ENCODE assay signal across 19 mouse cellular contexts in the genomic region with DNA sequence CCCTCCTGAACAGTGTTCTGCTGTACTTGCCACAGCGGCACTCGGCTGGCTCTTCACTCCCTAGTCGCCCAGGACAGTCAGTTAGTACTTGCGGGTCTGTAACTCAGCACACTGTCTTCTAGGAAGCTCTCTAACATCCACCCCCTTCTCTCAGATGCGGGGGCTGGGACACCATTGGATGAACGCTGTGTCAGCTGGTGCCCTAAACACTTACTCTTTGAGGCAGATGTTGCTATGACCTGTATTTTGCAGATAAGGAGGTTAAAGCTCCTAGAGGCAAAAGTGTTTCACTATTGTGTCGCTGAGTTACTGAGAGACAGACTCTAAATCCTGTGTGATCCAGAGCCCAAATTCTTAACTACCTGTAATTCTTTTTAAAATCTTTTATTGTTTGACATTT. TPM values are rescaled to one million over a fixed set of nuclear protein-coding genes. Genes with fewer than 3 reads are reported as not detected.
DNase-seq lines count a peak whose midpoint lies in the region; ATAC-seq and TF ChIP-seq lines count a peak whose summit lies in the region.
"Had no signal": no experiment of that assay in that cellular context is flagged by ENCODE, and none has a peak within 500 bp of the region (broad histone marks: within the 10 kb centered on the region; RNA-seq: fewer than 3 reads in every experiment).

No protein-coding gene starts in this region.

- H3K4me2 ChIP-seq in liver, embryonic 13.5 days = peak overlapping the region; percentile 34
- no peak overlapping the region for H3K4me2 ChIP-seq in lung, postnatal 0 days (replicated peaks; ENCODE audit: low read depth, low read length)
- H3K4me2 ChIP-seq: embryonic facial prominence, embryonic 12.5 days; hindbrain, embryonic 12.5 days; intestine, embryonic 15.5 days; midbrain, embryonic 13.5 days had no signal

- H3K9ac ChIP-seq in liver, embryonic 13.5 days = peak overlapping the region; percentile 40; the same call in 1 of the 2 replicates
- H3K9ac ChIP-seq in lung, postnatal 0 days (replicated peaks; ENCODE audit: low read depth) = no peak overlapping the region
- H3K9ac ChIP-seq: embryonic facial prominence, embryonic 12.5 days; hindbrain, embryonic 12.5 days; intestine, embryonic 15.5 days; midbrain, embryonic 13.5 days had no signal

- peak overlapping the region; percentile 50 for H3K27ac ChIP-seq in liver, embryonic 13.5 days
- H3K27ac ChIP-seq in lung, postnatal 0 days (ENCODE audit: low read length) = no peak overlapping the region
- H3K27ac ChIP-seq: embryonic facial prominence, embryonic 12.5 days; heart, adult 2 months; hindbrain, embryonic 12.5 days; intestine, embryonic 15.5 days; left cerebral cortex, adult 2 months; limb, embryonic 10.5 days; midbrain, embryonic 13.5 days had no signal

- TF ChIP-seq EP300 in lung, postnatal 0 days (IDR thresholded peaks at IDR 0.05) = no peak

- peak; percentile 68 for ATAC-seq in liver, embryonic 13.5 days (ENCODE audit: low read depth)
- ATAC-seq in lung, postnatal 0 days = no peak
- ATAC-seq: intestine, embryonic 15.5 days; midbrain, embryonic 13.5 days had no signal

- WGBS in liver, embryonic 13.5 days (ENCODE audit: insufficient replicate concordance) = 26% methylated on average over 7 of the region's 7 CpGs
- 62% methylated on average over 7 of the region's 7 CpGs for WGBS in lung, postnatal 0 days

- no peaks in the 10 kb centered on the region for H3K27me3 ChIP-seq in liver, embryonic 13.5 days
- H3K27me3 ChIP-seq in lung, postnatal 0 days (replicated peaks; ENCODE audit: insufficient read depth, low read length) = no peaks in the 10 kb centered on the region
- H3K27me3 ChIP-seq: embryonic facial prominence, embryonic 12.5 days; hindbrain, embryonic 12.5 days; intestine, embryonic 15.5 days; midbrain, embryonic 13.5 days had no signal

- no peak overlapping the region for H3K4me3 ChIP-seq in liver, embryonic 13.5 days (replicated peaks)
- no peak overlapping the region for H3K4me3 ChIP-seq in lung, postnatal 0 days (ENCODE audit: low read depth, low read length)
- H3K4me3 ChIP-seq: embryonic facial prominence, embryonic 12.5 days; heart, adult 2 months; hindbrain, embryonic 12.5 days; intestine, embryonic 15.5 days; left cerebral cortex, adult 2 months; limb, embryonic 10.5 days; midbrain, embryonic 13.5 days had no signal

- peak; percentile 80 for DNase-seq in c-Kit-positive CD71-positive TER-119-negative erythroid progenitor cells, embryonic 14.5 days (ENCODE audit: low read depth)
- DNase-seq in liver, embryonic 13.5 days = peak; percentile 70
- peak; percentile 54 to 74 for DNase-seq in thymus, adult 18-20 months
- DNase-seq in ovary, postnatal 14 days (ENCODE audit: low spot score) = no peak
- no peak for DNase-seq in lung, postnatal 0 days (ENCODE audit: low spot score)
- DNase-seq in kidney, postnatal 36 days = no peak
- no peak for DNase-seq in neural tube, embryonic 10.5 days (ENCODE audit: extremely low spot score, low spot score)
- DNase-seq: adrenal gland, adult 8-10 months; cerebellum, adult 9-10 months; gastrocnemius, postnatal 10 days; heart, adult 2 months; lung, adult 2 months; lung, postnatal 4 days had no signal

- TF ChIP-seq CTCF in lung, postnatal 0 days (IDR thresholded peaks at IDR 0.05) = no peak

- peaks cover 4% of the 10 kb centered on the region; the same call in 1 of the 2 replicates for H3K36me3 ChIP-seq in liver, embryonic 13.5 days
- H3K36me3 ChIP-seq in lung, postnatal 0 days (ENCODE audit: insufficient read depth, low read length) = no peaks in the 10 kb centered on the region
- H3K36me3 ChIP-seq: embryonic facial prominence, embryonic 12.5 days; hindbrain, embryonic 12.5 days; intestine, embryonic 15.5 days; limb, embryonic 10.5 days; midbrain, embryonic 13.5 days had no signal

- peaks cover 96% of the 10 kb centered on the region for H3K4me1 ChIP-seq in liver, embryonic 13.5 days (replicated peaks)
- no peaks in the 10 kb centered on the region for H3K4me1 ChIP-seq in lung, postnatal 0 days (ENCODE audit: insufficient read depth, low read depth, low read length)
- H3K4me1 ChIP-seq: midbrain, embryonic 13.5 days had no signal

- peaks cover 3% of the 10 kb centered on the region; the same call in 1 of the 2 replicates for H3K9me3 ChIP-seq in liver, embryonic 13.5 days (replicated peaks)
- no peaks in the 10 kb centered on the region for H3K9me3 ChIP-seq in lung, postnatal 0 days (ENCODE audit: low read length)
- H3K9me3 ChIP-seq: embryonic facial prominence, embryonic 12.5 days; hindbrain, embryonic 12.5 days; intestine, embryonic 15.5 days; limb, embryonic 10.5 days; midbrain, embryonic 13.5 days had no signal

RNA-seq across cellular contexts. Expression of a gene that starts 36.4 kb away (rescaled TPM):
- 7.8 and 9.4 TPM in 2 replicates for polyA plus RNA-seq in liver, embryonic 13.5 days (2015; fragmentation: Nextera tagmentation; extraction: Ambion mirVana)
- 21.8 and 25.6 TPM in 2 replicates for polyA plus RNA-seq in lung, postnatal 0 days (2015; fragmentation: Nextera tagmentation; extraction: Ambion mirVana)

RNA-seq across cellular contexts. Expression of a gene that starts 58.6 kb away (rescaled TPM):
- polyA plus RNA-seq in liver, embryonic 13.5 days (2015; fragmentation: Nextera tagmentation; extraction: Ambion mirVana) = 5.2 and 6.7 TPM in 2 replicates
- polyA plus RNA-seq in lung, postnatal 0 days (2015; fragmentation: Nextera tagmentation; extraction: Ambion mirVana) = 75.8 and 83.4 TPM in 2 replicates

Comparison
In these comparisons a context has a peak if more than half of its experiments do, and no peak if none do; other contexts are left out.
1. DNase-seq: peak in c-Kit-positive CD71-positive TER-119-negative erythroid progenitor cells, embryonic 14.5 days (single experiment), liver, embryonic 13.5 days (single experiment) and thymus, adult 18-20 months (2 of 2); none in ovary, postnatal 14 days (single experiment), lung, postnatal 0 days (single experiment), kidney, postnatal 36 days (0 of 2) and neural tube, embryonic 10.5 days (single experiment).